Mouse (Mus musculus) ovary, postnatal 36 days (tissue): ENCODE results near the gene Eef1akmt3.
"Not testable (repeated sequence)": the region's sequence is repeated elsewhere in the genome, so short reads cannot be mapped to it uniquely, and the experiment has no call there.

Source experiments
- DNase-seq: peaks from one replicate; pipeline ENCODE4 v3.0.0; 2022; ENCODE audit warnings: low spot score, mixed read lengths

The Eef1akmt3 gene

GRCm38 (mm10) chr10:127041274-127041766 is at the start of gene Eef1akmt3, which contains the start of gene Mettl1:
Eef1akmt3 (minus strand) TSS chr10:127041513.
Mettl1 (plus strand) TSS chr10:127041414.
- DNase-seq = peak; percentile 51

GRCm38 (mm10) chr10:127090560-127091411 is 49.5 kb upstream of the Eef1akmt3 start:
- DNase-seq = peak; percentile 66

- no peak for DNase-seq
Measured at GRCm38 (mm10) chr10:127085633-127086032, 44.3 kb upstream of the Eef1akmt3 start.

GRCm38 (mm10) chr10:127085052-127085451 is 43.7 kb upstream of the Eef1akmt3 start:
- no peak for DNase-seq

GRCm38 (mm10) chr10:127083915-127084306 is 42.6 kb upstream of the Eef1akmt3 start:
- no peak for DNase-seq

GRCm38 (mm10) chr10:127083292-127083914 is 42.1 kb upstream of the Eef1akmt3 start:
- no peak for DNase-seq

- no peak for DNase-seq
Measured at GRCm38 (mm10) chr10:127081996-127082620, 40.8 kb upstream of the Eef1akmt3 start.

- DNase-seq = no peak
Measured at GRCm38 (mm10) chr10:127080901-127081780, 39.8 kb upstream of the Eef1akmt3 start.

- no peak for DNase-seq
Measured at GRCm38 (mm10) chr10:127079665-127080391, 38.5 kb upstream of the Eef1akmt3 start.

GRCm38 (mm10) chr10:127078677-127079575 is 37.6 kb upstream of the Eef1akmt3 start:
- no peak for DNase-seq

GRCm38 (mm10) chr10:127078001-127078676 is 36.8 kb upstream of the Eef1akmt3 start:
- no peak for DNase-seq

- DNase-seq = no peak
Measured at GRCm38 (mm10) chr10:127077515-127077914, 36.2 kb upstream of the Eef1akmt3 start.

GRCm38 (mm10) chr10:127076082-127076481 is 34.8 kb upstream of the Eef1akmt3 start:
- no peak for DNase-seq

- no peak for DNase-seq
Measured at GRCm38 (mm10) chr10:127075651-127076050, 34.3 kb upstream of the Eef1akmt3 start.

- no peak for DNase-seq
Measured at GRCm38 (mm10) chr10:127075080-127075479, 33.8 kb upstream of the Eef1akmt3 start, which contains the start of gene Agap2. Agap2 (plus strand) TSS chr10:127075284.

GRCm38 (mm10) chr10:127073981-127074380 is 32.7 kb upstream of the Eef1akmt3 start:
- no peak for DNase-seq

GRCm38 (mm10) chr10:127072969-127073368 is 31.7 kb upstream of the Eef1akmt3 start:
- not testable (repeated sequence) for DNase-seq

GRCm38 (mm10) chr10:127072270-127072669 is 31.0 kb upstream of the Eef1akmt3 start:
- DNase-seq = not testable (repeated sequence)

- DNase-seq = no peak
Measured at GRCm38 (mm10) chr10:127071203-127071602, 29.9 kb upstream of the Eef1akmt3 start.
